Mouse (Mus musculus) kidney, postnatal 10 days (tissue): Measurements from ENCODE around the gene Tmem132c.
"Not testable (repeated sequence)": the region's sequence is repeated elsewhere in the genome, so short reads cannot be mapped to it uniquely, and the experiment has no call there.

Experiments used
- DNase-seq: peaks from one replicate; pipeline ENCODE4 v3.0.0; 2021; ENCODE audit warnings: mixed read lengths

Tmem132c gene

DNA sequence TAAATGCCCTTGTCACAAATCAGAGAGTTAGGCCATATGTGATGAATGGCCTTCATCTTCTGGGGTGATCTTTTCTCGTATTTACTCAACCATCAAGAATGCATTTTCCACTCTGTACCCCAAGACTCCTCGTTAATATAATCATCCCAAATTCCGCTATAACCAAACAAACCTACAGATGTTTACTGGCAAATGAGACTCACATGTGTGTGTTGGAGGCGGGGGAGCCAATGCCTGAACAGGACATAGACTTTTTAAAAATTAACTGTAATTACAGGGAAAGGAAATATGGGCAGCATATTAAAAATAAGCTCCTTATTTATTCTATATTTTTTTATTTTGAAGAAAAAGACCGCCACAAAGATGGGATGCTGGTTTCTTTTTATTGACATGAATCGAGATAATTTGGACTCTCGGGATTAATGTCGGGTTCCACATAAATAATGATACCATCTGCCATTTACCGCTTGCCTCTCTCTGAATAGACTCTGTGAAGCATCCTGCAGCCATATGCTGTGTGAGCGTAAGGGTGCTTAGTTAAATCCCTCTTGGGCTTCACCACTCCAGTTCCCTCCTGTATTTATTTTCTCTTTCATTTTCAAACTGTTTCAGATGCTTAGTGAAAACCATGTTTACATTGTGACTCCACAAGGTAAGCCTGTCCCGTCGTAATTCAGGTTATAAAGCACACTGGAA, 105.6 kb downstream of the Tmem132c start:
- no peak for DNase-seq

DNA sequence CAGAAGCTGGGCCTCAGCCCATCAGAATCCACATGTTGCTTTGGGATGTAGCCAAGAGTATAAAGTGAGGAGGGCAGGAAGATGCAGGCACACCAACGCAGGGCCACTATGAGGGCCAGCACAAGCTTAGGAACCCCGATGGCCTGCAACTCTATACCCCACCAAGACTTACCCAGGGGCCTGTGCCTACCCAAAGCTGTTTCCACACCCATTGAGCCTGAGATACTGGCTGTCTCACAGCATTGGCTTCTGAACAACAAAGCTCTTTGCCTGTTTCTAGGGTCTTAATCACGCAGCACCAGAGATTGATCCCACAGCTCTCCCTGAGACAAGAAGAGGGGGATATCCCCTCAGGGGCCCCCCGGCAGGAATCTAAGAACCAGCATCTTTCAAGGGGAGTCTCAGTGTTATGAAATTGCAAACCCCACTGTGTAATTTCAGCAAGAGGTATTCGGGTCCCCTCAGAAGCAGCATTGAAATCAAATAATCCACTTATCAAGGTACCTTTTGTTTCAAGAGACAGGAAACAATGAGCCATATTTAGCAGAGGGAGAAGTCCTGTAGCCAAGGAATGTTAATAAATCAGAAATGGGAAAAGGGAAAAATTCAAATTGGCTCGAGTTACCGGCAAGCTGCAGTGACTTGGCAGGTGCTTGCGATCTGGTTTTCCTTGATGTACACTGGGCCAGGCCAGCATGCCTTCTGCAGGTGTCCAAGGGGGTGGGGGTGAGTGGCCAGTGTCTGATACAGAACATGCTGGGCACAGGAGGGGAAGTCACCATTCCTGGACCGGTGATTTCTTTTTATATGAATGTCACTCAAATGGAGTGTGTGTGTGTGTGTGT, 107.8 kb downstream of the Tmem132c start:
- DNase-seq = peak; percentile 18

DNA sequence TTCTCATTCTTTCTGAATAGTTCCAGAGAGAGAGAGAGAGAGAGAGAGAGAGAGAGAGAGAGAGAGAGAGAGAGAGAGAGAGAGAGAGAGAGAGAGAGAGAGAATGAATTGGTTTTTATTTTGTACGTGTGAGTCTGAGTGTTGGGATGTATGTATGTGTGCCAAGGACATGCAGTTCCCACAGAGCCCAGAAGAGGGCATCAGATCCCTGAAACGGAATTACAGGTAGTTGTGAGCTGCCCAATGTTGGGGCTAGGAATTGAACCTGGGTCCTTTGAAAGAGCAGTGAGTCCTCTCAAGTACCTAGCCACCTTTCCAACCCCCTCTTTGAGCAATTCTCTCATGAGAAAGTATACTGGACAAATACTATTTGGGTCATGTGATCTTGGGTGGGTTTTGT, 111.4 kb downstream of the Tmem132c start:
- DNase-seq = peak; percentile 25

DNA sequence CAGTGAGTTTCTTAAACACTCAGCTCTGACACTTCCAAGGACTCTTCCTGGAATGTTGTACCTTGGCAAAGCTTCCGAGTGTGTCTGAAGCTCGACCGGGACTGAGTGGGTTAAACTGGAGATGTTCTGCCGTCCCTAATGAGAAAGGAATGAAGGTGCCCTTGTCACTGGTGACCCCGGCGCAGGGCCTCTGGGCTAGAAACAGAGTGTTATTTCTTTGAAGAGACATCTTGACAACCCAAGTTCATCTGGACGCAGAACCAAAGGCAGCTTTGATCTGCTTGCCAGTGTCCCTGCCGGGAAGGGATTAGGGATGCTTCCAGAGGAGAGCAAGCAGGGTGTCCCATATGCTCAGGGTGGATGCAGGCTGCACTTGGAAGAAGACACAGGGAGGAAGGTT, 114.2 kb downstream of the Tmem132c start:
- no peak for DNase-seq

DNA sequence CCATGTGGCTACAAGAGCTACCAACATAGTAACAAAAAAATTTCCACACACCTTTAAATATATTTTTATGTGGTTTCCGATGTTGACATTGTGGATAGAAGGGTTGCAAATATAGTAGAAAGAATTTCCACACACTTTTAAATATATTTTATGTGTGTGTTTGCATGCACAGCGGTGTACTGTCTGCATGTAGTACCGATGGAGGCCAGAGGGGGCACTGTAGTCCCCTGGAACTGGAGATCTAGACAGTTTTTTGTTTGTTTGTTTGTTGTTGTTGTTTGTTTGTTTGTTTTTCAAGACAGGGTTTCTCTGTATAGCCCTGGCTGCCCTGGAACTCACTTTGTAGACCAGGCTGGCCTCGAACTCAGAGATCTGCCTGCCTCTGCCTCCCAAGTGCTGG, 116.3 kb downstream of the Tmem132c start:
- not testable (repeated sequence) for DNase-seq

DNA sequence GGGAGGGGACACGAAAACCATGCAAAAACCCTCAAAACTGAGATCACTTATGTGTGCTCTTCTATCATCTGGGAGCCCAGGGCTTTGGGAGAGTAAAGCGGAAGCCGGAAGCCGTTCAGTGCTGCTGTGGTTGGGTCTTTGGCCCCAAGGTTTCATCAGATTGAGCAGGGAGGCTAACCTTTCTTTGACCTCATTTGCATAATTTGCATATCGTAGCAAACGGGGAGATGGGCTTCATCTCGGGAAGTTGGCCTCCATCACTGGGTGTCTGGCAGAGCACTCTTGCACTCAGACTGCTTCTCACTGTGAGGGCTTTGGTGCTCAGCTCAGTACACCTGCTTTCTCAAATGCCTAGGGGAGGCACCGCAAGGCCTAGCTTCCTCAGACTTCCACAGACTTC, 119.5 kb downstream of the Tmem132c start:
- no peak for DNase-seq

DNA sequence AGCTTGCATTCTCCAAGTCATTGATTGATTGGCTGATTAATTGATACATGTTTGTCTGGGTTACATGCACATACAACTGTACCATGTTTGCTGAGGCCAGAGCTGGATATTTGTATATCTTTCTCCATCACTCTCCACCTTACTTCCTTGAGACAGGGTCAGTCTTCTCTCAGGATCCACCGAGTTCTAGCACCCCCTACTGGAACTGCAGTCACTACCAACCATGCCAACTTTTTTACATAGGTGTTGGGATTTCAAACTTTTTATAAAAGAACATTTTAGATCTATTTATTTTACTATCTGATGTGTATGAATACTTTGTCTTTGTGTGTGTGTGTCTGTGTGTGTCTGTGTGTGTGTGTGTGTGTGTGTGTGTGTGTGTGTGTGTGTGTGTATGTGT, 123.5 kb downstream of the Tmem132c start:
- peak; percentile 18 for DNase-seq

DNA sequence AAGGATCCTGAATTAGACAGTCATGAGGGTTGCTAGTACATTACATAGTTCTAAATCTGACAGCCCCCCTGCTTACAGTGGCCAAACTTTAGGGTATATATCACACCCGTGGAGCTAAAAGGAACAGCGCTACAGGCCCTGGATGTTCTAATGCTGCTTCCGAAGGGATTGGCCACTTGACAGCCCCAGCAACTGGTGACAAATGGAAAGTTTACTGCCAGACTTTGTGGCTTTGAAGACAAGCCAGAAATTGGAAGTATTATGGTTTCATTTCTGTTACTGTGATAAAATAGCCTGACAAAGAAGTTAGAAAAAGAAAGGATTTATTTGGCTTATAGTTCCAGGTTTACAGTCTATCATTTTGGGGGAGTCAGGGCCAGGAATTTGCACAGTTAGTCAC, 126.6 kb downstream of the Tmem132c start:
- no peak for DNase-seq

DNA sequence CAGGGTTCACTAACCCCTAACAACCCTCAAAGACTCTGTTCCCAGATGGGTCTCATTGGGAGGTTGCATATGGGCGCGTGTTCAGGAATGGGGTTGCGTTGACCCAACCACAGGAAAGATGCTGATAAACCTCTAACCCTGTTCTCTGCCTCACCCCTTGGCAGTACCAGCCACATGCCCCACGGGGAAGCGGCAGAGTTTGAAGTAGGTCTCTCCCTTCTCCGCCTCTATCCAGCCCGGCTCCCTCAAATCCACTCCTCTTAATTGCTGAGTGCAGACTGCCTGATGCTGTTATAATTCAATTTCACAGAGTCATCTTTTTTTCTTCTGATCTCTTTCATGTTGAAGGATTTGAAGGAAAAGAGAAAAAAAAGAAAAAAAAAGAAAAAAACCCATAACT, 128.2 kb downstream of the Tmem132c start:
- DNase-seq = no peak

DNA sequence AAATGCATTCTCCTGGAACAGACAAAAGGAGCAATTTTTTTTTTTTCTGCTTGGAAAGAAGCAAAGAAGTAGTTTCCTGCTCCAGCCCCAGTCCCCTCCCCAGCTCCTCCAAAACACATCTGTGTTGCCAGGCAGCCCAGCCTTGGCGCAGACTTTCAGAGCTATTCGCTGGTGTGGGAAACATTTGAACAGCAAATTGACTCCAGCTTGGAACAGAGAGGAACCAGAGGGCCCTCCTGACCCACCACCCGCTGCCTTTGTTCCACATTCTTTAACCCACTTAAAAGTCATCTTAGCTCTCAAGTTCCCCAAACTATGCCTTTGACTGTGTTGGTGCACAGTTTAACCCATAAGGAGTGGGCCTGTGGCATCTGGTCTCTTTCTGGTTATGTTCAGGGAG, 128.9 kb downstream of the Tmem132c start:
- DNase-seq = peak; percentile 15

DNA sequence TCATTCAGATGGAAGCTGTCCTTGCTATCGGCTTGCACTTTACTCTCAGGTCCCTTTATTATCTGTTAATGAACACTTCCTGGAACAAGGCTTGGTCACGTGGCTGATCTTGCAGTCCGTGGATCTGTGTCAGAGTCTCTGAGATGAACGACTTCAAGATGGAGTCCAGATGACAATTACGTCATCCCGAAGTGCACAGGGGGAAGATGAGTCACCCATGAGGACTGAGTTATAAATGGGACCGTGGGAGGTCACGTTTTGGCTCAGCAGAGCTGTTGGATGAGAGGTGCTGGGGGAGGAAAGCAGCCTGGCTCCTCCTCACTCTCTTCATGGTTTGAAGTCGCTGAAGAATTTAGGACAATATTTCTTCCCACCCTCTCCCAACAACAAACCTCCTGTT, 132.6 kb downstream of the Tmem132c start:
- DNase-seq = no peak

DNA sequence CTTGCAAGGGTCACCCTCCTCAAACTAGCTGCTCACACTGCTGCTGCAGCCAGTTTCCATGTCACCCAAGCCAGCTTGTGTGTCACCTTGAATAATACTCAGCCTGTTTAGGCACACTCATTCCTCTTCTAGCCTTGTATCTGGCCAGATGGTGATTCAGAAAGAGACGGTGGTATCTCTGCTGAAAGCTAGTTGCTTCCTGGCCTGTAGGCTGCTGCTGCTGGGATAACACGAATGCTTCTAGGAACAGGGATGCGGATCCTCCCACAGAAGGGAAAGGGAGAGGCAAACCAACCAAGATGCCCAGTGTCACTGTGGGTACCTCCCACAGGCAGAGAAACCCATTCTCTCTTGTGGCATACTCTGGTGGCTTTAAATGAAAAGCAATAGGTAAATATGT, 134.0 kb downstream of the Tmem132c start:
- no peak for DNase-seq

DNA sequence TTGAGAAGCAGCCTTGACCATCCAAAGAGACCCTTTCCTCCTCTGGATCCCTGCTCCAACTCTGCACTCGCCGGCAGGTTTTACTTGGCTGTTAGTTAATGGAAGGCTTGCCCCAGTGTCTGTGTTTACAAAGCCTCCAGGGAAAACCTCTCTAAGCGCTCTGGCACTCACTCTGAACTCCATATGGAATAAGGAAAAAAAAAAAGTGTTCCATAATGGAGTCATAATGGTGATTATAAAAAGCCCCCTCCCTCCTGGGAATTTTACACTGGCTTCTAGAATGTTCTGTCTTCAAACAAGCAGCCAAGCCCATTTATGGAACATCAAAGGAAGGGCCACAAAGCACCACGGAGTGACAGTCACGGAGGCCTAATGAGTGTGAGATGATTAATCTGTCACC, 136.9 kb downstream of the Tmem132c start:
- no peak for DNase-seq

DNA sequence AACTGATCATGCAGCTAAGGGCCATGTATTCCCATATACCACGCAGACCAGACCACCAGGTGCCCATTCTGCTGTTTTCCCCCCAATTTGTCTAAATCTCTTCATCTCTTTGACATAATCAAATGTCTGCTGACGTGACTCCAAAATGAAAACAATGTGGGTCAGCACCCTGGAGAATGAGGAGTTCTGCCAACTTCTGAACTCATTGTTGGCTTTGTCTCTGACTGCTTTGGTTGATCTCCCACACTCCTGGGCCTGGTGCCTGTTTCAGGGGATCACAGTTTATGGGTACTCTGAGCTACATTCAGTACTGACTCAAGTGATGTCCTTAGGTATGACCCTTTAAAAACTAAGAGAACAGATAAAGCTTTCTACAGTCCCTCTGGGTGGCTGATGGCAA, 137.7 kb downstream of the Tmem132c start:
- no peak for DNase-seq

DNA sequence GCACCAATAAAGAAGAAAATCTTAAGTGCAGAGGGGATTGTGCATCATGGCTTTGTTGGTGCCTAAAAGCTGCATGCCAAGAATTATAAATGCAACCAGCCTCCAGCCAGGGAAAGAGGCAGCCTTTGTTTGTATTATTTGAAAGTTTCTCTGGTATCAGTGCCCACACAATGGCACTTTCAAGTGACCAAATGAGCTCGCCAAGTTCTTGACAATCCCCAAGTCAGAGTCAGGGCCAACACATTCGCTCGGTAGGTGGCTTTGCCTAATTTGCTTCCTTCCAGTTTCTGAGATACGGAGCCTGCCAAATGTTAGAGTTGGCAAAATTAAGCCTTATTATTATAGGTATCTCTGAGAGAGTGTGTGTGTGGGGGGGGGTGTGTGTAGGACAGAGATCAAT, 139.6 kb downstream of the Tmem132c start:
- DNase-seq = no peak

DNA sequence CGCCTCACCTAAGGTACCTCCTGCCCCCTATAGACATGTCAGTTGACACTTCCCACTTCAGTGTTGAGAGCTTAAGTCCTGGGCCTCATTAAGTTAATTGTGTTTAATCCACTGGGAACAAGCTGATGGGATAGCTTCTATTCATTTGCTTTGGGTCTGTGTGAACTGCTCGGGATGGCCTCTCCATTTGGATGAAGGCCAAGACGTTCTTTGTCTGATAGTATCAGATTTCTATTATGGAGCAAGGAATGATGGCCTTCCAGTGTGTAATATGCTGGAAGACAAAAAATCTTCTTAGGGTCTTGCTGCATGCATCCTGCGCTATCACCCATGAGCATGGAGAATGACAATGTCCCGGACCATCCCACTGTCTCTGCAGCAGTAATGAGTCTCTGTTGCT, 141.0 kb downstream of the Tmem132c start:
- no peak for DNase-seq

DNA sequence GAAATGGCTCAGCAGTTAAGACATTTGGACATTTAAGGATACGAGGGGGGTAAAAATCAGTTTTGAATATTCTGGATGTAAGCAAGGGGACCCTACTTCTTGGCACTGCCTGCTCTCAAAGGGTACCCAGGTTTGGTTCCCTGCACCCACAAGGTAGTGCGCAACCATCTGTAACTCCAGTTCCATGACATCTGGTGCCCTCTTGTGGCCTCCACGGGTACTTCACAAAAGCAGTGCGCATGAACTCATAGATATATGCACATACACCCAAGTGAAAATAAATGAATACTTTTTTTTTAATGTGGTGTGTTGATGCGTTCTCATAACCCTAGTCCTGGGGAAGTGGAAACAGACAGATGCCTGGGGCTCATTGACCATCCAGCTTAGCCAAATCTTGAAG, 149.6 kb downstream of the Tmem132c start:
- DNase-seq = no peak

DNA sequence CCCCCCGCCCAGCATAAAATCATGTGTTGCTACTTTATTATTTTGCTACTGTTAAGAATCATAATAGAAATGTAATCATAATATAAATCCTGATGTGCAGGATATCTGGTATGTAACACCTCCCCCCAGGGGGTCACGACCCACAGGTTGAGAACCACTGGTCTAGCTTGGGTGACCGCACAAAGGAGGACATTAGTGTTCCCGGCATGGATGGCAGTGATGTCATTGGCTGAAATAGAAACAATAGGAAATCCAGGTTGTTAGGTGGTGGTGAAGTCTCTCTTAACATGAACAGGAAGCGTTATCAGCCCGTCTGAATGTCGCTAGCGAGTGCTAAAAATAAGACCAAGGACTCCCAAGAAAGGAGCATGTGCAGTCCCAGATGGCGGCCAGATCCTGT, 155.3 kb downstream of the Tmem132c start:
- no peak for DNase-seq

DNA sequence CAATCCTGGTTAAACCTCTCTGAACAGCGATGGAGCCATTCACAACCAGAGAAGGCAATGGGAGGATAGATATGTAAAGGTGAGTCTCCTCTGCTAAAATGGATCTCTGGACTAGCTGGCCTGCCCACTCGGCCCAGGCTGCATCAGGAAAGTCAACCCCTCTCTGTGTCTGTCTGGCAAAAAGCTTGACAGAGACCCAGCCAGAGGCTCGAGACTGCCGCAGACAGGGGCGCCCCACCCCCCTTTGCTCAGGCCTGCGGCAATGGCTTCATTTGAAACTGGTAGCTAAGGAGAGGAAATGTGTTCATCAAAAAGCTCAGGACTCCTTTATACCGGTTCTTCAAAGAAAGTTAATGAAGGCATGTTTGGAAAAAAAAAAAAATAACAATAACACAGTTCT, 156.4 kb downstream of the Tmem132c start:
- no peak for DNase-seq

DNA sequence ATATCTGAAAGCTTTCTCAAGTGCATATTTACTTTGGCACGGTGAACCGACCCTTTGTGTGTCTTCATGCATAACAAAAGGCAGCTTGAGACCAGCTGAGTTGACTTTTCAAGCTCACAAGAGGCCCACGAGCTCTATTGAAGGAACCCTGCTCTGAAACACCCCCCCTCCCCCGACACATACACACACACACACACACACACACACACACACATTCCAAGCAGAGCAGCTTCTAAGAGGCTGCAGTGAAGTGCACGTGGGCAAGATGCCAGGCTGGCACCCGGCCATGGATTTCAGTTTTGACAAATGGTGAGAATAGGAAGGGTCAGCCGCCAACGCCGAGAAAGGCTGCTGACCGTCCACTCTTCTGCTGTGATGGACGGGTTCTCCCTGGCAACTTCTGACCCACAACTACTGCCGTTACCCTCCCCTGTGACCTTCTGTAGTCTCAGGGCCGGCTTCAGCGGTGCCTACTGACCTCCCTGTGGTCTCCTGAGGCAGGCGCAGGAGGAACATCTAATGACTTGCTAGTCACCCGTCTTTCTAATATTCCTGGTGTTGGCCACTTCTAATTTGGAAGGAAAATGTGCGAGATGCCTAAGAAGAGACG, 163.9 kb downstream of the Tmem132c start:
- DNase-seq = peak; percentile 87

DNA sequence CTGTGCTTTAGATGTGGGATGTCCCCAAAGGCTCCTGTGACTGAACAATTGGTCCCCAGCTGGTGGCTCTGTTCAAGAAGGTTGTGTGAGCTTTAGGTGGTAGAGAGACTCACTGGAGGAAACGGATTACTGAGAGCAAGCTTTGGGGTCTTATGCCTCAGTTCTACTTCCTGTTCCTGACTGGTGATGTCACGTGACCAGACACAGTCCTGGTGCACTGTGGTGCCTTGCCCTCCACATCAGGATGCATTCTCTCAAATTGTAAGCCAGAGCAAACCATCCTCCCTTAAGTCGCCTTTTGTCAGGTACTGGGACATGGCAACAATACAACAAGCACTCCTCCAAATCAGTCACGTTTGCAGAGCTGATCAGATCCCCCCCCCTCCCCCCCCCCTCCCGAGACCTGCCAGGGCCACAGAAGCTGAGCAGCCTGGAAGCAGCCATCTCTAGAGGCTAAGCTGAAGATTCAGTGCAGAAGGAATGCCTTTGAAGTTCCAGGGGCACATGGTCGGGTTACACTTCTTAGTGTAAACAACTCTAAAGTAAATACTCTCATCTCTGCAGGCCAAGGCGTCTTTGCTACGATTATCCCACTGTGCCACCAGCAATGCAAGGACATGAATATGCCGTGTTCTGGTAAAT, 164.5 kb downstream of the Tmem132c start:
- DNase-seq = no peak

DNA sequence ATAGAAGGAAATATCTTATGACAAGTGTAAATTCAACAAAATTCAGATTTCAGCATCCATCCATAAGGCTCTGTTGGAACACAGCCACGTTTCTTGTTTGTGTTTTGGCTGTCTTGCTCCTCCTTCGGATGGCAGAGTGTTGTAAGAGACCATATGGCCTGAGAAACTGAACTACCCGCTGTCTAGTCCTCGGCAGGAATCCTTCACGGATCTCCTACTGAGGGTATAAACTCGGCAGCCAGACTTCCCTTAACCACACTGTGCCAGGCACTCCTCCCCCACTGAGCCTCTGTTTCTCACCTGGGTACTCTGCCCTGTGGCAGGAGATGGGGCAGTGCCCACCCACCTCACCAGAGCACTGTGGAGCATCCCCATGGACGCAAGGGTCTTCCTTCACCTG, 174.9 kb downstream of the Tmem132c start:
- DNase-seq = no peak

DNA sequence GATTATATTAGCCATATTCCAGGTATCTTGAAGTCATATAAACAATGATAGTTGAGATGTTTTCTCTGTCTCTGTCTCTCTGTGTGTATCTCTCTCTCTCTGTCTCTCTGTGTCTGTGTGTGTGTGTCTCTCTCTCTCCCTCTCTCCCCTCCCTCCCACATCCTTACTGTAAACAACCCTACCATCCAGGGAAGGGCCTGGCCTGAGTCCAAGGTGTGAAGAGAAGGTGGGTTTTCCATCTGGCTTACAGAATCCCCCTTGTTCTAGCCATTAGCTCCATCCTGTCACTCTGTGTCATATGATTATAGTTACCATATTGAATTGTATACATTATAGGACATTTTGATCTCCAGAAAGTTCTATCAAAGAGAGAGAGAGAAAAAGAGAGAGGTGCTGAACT, 182.3 kb downstream of the Tmem132c start:
- DNase-seq = no peak

DNA sequence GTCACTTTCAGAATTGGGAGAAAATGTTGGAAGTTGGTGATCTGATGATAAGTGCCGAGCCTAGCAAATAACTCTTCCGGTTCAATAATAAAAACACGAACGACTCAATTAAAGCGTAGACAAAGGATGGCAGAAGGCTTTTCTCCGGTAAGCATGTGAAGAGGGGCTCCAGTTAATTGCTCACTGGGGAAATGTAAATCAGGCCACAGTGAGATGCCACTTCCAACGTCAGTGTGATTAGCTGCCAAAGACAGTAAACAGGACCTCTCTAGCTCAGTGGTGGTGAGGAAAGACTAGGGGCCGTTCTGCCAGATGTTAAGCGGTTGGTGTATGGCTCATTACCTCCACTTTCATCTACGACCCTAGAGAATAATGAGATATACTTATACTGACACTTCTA, 187.5 kb downstream of the Tmem132c start:
- no peak for DNase-seq
